ENCODE assay signal across 8 mouse cellular contexts in genomic region chr4:155249257-155249647, GRCm38 (mm10). TPM values are rescaled to one million over a fixed set of nuclear protein-coding genes. Genes with fewer than 3 reads are reported as not detected.
A peak's percentile ranks its signal among the peaks of the same experiment; 100 is the strongest.
DNase-seq lines count a peak whose midpoint lies in the region; ATAC-seq lines count a peak whose summit lies in the region.

No protein-coding gene starts in this region.

- DNase-seq in adrenal gland, adult 2 months: peak; percentile 92
- DNase-seq in embryo, embryonic 11 days: peak; percentile 96
- peak; percentile 87 for DNase-seq in gastrocnemius, postnatal 25 days
- DNase-seq in intestine, embryonic 14.5 days (ENCODE audit: low spot score): peak; percentile 99
- peak; percentile 92 to 93 for DNase-seq in left cerebral cortex, postnatal 10 days (ENCODE audit: extremely low spot score in 1 of 2, low spot score in 2 of 2)
- peak; percentile 96 for DNase-seq in right cerebral cortex, postnatal 10 days (ENCODE audit: low spot score in 2 of 2)
- peak; percentile 93 for DNase-seq in urinary bladder, postnatal 14 days (ENCODE audit: low spot score)

- H3K4me1 ChIP-seq in intestine, embryonic 14.5 days (replicated peaks; ENCODE audit: control insufficient read depth, insufficient read depth, low read length): peaks cover 14% of the 10 kb centered on the region

- H3K9ac ChIP-seq in intestine, embryonic 14.5 days (ENCODE audit: low read length): peak overlapping the region; percentile 59

- ATAC-seq in intestine, embryonic 14.5 days (replicated peaks; ENCODE audit: low FRiP score, low TSS enrichment, low read depth): peak; percentile 67
- peak; percentile 85 for ATAC-seq in megakaryocyte progenitor cell, adult 5-6 weeks (replicated peaks; ENCODE audit: poor library complexity)

- H3K27me3 ChIP-seq in intestine, embryonic 14.5 days (replicated peaks; ENCODE audit: control insufficient read depth, insufficient read depth, low read length): no peaks in the 10 kb centered on the region

- peak overlapping the region; percentile 67 for H3K4me2 ChIP-seq in intestine, embryonic 14.5 days (ENCODE audit: low read length)

- 0% methylated on average over 9 of the region's 9 CpGs for WGBS in intestine, embryonic 14.5 days

- 0 out of 2 replicates have a peak, but pooled peaks cover 3% of the 10 kb centered on the region for H3K9me3 ChIP-seq in intestine, embryonic 14.5 days (ENCODE audit: control insufficient read depth, low read length)

- intact Hi-C loops in left cerebral cortex, postnatal 10 days (cut with DNase I): loop anchor here (1.0 to 2.0 kb wide), 2 partner anchors 28 to 154 kb away; no protein-coding TSS in a partner anchor

- peak overlapping the region; percentile 98 for H3K27ac ChIP-seq in intestine, embryonic 14.5 days (ENCODE audit: low read depth)

- H3K36me3 ChIP-seq in intestine, embryonic 14.5 days (ENCODE audit: control insufficient read depth, insufficient read depth, low read length): 0 out of 2 replicates have a peak, but pooled peaks cover 4% of the 10 kb centered on the region

- H3K4me3 ChIP-seq in intestine, embryonic 14.5 days (ENCODE audit: low read depth, low read length): peak overlapping the region; percentile 56

RNA-seq across cellular contexts. Expression of gene Faap20, which starts 0.3 kb away (rescaled TPM):
- total RNA-seq in adrenal gland, adult 2 months (2021): 10 to 100 TPM; 40.3 to 57.3 TPM
- 106 and 127 TPM in 2 replicates for polyA plus RNA-seq in adrenal gland, adult 2 months (2012; rRNA removed)
- 1 to 10 TPM; 5.3 to 8.2 TPM for total RNA-seq in gastrocnemius, postnatal 25 days (2021)
- 74.6 and 81.2 TPM in 2 replicates for polyA plus RNA-seq in intestine, embryonic 14.5 days (2014; fragmentation: Nextera tagmentation; extraction: Ambion mirVana)
- total RNA-seq in left cerebral cortex, postnatal 10 days (2021): 10 to 100 TPM; 25.4 to 26.2 TPM
- total RNA-seq in megakaryocyte progenitor cell, adult 5-6 weeks (2015): 28.6 and 46.3 TPM in 2 replicates
- 14.2 and 17.6 TPM in 2 replicates for total RNA-seq in megakaryocyte progenitor cell, adult 5-6 weeks (2017)

RNA-seq across cellular contexts. Expression of gene Ski, which starts 26.9 kb away (rescaled TPM):
- total RNA-seq in adrenal gland, adult 2 months (2021): 10 to 100 TPM; 59.7 to 63.8 TPM
- polyA plus RNA-seq in adrenal gland, adult 2 months (2012; rRNA removed): 83.1 and 103 TPM in 2 replicates
- 10 to 100 TPM; 31.3 to 34.7 TPM for total RNA-seq in gastrocnemius, postnatal 25 days (2021)
- polyA plus RNA-seq in intestine, embryonic 14.5 days (2014; fragmentation: Nextera tagmentation; extraction: Ambion mirVana): 24.4 and 25.3 TPM in 2 replicates
- 100 to 1,000 TPM; 108 to 111 TPM for total RNA-seq in left cerebral cortex, postnatal 10 days (2021)
- total RNA-seq in megakaryocyte progenitor cell, adult 5-6 weeks (2015): 16.9 and 19.7 TPM in 2 replicates
- 5.0 and 5.7 TPM in 2 replicates for total RNA-seq in megakaryocyte progenitor cell, adult 5-6 weeks (2017)

Comparison
In these comparisons a context has a peak if more than half of its experiments do, and no peak if none do; other contexts are left out.
1. Peak in every context shown above with its lines: DNase-seq, ATAC-seq, H3K4me3 ChIP-seq and H3K27ac ChIP-seq.